Mouse (Mus musculus) retina, embryonic 14.5 days (tissue): ENCODE data around the gene Hook2.
A peak's percentile ranks its signal among the peaks of the same experiment; 100 is the strongest.

Source experiments
- DNase-seq: peaks from one replicate; pipeline ENCODE4 v3.0.0-alpha.2; 2015; ENCODE audit warnings: low spot score

Hook2 gene

GRCm38 (mm10) chr8:84973079-84973478 lies 17.3 kb upstream of the Hook2 start:
- no peak for DNase-seq

GRCm38 (mm10) chr8:84973803-84974542 lies 16.4 kb upstream of the Hook2 start:
- peak; percentile 82 for DNase-seq

DNA sequence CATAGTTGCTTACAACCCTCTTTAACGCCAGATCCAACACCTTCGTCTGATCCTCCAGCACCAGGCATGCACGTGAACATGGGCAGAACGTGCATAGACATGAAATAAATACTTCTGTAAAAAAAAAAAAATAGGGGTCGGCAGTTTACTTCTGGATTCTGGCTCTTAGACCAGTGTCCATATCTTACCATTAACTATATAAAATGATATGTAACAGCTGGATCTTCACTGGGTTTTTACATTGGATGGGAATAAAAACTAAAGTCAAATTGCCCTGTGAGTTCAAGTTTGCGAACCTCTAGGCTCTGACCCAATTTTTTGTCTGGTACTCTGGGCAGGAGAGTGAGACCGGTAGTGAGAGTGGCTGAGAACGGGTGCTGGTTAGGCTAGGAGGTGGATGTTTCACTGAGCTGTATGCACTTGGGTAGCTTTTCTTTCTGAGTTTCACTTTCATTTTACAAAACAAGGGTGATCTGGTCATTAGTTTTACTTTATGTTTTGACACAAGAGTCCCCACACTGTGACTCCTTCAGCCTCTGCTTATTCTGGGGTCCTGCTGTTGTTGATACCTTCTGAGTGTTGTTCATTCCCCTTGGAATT lies 15.8 kb upstream of the Hook2 start:
- no peak for DNase-seq

DNA sequence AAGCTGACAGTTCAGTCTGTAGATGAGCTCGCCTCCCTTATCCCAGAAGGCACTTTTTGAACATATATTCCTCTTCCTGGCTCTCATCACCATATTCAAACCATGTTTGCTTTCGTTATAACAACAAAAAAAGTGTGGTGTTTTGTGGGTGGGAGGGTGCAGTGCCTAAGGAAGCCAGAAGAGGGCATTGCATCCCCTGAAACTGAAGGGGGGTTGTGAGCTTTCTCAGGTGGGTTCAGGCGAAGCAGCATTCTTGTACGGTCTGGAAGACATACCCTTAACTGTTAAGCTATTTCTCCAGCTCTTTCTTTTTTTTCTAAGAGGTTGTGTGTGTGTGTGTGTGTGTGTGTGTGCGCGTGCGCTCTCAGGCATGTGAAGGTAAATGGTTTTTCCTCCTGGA lies 15.0 kb upstream of the Hook2 start:
- DNase-seq = peak; percentile 69

- peak; percentile 95 for DNase-seq
Observed at GRCm38 (mm10) chr8:84976031-84976762, 14.2 kb upstream of the Hook2 start.

GRCm38 (mm10) chr8:84976763-84977434 lies 13.5 kb upstream of the Hook2 start:
- no peak for DNase-seq

DNA sequence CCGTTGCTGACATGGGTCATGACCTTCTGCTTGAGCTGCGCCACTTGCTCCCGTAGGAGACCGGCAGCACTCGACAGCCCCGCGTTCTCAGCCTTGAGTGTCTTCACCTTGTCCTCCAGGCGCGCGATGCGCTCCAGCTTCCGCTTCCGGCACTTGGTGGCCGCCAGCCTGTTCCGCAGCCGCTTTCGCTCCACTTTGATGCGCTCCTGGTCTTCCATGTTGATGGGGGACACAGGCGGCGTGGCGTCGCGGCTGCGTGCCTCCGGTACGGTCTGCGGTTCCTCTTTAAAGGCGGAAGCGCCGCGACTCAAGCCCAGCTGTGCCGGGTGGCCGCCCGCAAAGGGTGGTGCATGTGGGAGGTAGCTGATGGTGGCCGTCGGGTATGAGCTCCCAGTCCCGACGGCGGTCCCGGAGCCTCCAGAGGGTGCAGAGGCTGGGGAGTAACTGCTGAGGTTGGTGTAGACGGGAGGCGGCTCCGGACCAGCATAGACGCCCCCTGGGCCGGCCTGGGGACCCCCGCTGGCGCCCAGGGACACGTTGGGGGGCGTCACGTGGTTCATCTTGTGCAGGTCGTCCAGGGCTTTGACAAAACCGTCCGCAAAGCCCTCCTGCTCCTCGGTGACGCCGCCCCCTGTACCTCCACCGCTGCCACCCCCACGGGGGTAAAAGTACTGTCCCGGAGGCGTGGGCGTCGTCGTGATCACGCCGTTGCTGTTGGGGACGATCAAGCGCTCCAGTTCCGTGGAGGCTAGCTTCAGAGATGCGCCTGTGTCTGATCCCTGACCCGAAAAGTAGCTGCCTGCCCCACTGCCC lies 12.8 kb upstream of the Hook2 start:
- DNase-seq = peak; percentile 56

DNA sequence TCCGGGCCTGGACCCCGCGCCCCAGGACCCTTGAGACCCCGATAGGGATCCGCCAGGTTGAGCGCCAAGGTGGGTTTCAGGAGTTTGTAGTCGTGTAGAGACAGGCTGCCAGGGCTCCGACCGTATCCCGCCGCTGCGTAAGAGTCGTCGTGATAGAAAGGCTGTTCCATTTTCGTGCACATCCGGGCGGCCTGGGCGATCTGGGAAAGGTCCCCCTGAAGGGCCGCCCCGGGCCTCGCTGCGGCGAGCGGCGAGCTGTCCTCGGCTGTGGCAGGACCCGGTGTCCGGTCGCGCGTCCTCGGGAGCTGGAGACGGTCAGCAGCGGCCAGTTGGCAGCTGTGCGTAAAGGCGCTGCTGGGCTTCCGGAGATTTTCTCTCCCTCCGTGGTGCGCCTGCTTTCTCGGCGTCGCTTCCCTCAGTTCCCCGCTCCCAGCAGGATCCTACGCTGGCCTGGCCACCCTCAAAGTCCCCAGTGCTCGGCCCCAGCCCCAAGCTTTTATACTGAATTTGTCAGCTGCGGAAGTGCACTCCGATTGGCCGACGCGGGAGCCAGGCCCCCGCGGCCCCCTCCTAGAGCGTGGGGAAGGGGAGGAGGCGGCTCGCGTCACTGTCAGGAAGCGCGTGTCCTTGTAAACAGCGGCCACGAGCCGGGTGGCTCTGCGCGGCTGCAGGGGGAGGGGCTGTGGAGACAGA lies 12.0 kb upstream of the Hook2 start, which contains the start of gene Junb:
Gene Junb (minus strand): TSS at position 471 of the 693 bp plus-strand sequence.
- DNase-seq = peak; percentile 91

DNA sequence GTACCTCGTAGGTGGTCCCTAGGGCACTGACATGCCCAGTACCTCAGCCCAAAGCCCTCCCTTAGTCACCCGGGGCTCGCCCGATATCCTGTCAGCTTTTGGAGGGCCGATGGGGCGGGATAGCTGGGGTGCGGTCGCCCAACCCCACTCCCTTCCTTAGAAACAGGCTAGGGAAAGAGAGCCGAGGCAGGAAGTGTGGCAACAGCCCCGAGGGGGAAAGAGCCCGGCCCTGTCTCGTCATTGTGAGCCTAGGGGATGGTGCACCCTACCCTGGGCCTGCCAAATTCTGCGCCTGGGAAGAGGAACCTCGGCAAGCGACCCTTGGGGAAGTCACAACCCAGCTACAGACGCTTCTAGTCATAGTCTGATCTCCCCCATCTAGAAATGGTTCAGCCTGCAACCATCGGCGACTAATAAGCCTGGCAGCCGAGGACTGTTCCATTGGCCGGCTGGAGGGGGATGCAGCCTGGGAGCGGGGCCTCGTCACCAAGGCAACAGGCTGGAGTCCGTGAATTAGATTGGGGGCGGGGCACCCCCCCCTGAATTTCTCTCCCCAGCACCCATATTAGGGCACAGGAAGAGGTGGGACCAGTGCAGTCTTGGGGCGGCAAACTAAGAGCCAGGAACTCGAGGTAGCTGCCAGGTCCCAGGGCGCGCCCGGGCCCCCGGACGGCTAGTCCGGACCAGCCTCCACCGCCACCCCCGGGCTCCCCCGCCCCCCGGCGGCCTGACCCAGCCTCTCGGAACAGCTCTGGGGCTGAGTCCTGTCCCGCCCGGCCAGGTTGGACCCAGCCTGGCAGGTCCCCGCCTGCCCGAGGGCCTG lies 10.6 kb upstream of the Hook2 start:
- peak; percentile 93 for DNase-seq

DNA sequence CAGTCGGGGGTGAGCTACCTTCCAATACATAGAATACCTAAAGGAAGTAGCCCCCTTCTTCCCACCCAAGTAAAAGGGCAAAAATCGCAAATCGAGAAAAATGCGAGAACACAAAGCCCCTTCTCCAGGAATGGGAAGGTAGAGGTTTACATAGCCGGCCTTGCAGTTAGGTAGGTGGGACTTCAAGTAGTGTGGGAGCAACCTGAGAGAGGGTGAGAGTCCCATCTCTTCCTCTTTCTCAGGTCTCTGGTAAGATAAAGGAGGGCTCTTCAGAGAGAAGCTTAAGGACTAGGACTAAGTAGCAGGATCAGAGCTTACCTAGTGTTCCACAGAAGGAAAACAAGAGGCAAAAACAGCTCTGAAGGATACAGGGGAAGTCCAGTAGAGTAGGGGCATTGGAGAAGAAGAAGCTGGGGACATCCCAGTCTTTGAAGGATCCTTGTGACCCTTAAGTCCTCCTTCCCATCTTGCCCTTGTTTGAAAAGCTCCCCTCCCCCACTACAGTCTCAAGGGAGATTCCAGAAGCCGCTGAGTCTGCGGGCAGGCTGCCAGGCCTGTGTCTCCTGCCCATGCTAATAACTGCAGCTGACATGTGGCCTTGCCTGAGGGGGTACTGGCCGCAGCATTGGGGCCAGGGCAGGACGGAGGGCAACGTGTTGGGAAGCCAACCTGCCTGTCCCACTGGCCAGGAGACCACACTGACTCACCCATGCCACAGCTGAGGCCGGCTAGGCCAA lies 9.6 kb upstream of the Hook2 start:
- peak; percentile 56 for DNase-seq

DNA sequence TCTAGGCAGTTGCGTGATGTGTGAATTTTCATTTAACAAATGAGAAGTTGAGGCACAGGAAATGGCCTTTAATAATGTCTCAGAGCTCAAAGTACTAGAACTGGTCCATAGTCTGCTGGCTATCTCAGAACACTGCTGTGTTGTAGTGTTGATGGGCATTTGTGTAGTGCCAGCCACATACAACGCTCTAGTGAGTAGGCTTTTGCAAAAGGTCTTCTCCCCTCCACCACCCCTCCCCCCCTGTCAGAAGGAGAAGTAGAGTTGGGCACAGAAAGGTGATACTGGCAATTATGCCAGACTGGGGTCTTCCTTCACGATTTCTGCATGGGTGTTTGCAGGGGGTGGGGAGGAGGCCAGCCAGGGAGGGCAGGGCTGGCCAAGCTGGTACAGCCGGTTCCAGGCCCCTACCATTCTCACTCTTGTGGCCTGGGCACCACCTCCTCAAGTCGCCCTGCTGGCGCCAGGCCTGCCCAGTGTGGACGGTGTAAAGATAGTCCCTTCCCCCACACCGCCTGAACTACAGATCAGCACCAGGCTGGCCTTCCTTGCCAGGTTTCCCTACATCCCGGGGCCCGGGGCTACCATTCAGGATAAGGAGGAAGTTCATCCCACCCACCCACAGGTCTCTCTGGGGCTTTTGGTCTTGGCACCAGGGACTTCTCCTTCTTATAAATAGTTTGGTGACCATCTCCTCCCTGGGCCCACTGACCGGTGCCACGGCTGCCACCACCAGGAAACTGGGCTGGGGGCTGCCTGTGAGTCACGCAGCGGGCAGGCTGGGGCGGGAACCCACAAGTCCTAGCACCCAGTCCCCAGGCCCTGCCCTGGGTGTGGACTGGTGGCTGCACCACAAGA lies 8.5 kb upstream of the Hook2 start:
- no peak for DNase-seq

DNA sequence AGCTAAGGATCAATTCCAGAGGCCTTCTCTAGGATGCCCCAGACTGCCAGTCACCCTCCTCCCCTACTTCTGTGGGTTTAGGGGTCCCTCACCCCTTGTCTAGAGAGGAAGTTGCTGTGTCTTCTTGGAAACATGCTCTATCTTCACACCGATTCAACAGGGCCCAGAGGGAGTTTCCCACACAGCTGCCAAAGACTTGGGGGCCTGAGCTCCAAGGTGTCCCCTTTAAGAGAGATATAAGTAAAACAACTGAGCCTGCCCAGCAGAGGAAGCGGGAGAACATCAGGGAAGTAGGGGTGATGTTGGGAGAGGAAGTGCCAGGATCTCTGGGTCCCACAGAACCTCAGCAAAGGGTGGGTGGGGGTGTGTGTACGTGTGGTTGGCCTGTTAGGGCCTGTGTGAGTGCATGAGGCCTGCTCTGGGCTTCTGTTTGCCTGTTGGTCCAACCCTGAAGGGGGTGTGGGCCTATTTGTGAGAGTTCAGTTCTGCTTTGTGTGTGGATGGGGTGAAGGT lies 7.8 kb upstream of the Hook2 start:
- no peak for DNase-seq

DNA sequence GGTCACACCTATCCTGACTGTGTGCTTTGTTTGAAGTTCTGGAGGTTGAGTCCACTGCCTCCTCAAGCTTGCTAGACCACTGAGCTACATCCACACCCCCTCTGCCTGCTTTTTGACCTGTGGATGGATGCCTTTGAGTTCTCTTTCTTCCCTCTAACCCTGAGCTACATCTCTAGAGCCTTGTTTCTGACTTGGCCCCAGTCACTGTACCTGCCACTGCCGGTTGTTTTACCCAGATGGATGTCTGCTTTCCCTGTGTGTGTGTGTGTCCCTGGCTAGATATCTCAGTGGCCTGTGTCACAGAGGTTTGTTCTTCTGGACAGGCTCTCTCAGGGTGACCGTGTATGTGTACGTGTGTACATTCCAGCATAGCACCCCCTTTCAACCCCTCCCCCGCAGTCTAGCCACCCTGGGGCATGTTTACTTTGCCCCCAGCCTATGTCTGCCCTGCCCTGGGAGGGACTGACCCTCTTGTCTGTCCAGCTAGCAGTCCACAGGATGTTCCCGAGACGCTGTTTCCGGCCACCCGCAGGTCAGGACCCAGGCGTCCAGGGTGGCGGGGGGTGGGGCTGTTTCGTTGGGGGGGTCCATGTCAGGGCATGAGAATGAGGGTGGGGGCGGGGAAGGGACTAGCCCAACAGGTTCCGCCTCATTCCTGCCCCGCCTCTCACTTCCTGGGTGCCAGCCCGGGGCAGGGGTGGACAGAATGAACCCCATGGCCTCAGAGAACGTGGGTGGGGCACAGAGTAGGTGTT lies 5.9 kb upstream of the Hook2 start:
- DNase-seq = no peak

DNA sequence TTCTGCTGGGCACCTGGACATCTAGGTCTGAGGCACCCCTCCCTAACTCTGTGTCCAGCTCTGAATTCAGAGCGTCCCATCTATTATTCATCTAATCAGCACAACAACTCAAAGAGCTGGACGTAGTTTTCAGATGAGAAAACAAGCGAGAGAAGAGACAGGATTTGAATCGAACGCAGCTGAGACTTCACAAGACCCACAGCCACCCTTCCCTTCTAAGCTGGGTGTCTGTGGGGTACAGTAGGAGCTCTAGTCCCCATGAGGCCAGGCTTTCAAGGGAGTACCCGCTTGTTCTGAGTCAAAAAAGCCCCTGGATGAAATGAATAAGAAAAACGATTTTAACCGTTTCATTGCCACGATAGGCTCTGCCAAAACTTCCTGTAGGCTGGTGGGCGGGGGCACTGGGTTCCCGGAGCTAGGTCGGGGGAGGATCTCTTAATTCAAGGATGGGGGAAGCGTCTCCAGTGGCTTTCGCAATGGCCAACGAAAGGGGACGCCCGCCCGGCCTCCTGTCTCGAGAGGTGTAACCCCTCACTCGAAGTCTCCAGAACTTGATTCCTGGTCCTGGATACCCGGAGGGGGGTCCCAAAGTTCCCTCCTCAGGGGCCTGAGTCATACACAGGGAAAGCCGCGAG lies 5.2 kb upstream of the Hook2 start:
- no peak for DNase-seq

DNA sequence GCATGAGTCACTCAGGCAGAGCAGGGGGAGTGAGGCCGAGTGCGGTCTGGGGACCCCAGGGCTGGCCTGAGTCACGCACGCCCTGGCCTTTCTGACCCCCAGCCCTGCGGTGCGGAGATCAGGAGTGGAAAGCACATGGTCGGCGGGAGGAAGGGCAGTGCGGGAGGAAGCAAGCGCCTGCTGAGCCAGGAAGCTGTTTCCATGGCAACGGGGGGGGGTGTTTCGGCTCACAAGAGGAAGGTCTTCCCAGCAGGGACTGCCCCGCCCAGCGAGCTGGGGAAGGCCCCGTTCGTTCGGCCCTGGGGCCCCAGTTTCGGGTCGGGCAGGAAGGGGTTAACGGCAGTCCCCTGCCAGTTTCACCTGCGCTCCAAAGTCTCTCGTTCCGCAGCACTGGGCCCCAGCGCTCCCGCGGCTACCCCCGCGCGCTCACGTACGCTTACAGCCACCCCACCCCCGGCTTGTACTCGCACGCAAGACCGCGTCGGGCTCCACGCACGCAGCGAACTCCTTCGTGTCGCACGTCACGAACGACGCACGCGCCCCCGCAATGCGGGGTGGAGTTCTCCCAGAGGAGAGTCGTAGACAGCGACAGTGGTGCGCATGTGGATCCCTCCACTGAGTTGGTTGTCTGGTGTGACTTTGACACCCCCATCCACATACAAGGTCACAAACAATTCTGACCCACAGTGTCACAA lies 4.6 kb upstream of the Hook2 start:
- peak; percentile 75 for DNase-seq

DNA sequence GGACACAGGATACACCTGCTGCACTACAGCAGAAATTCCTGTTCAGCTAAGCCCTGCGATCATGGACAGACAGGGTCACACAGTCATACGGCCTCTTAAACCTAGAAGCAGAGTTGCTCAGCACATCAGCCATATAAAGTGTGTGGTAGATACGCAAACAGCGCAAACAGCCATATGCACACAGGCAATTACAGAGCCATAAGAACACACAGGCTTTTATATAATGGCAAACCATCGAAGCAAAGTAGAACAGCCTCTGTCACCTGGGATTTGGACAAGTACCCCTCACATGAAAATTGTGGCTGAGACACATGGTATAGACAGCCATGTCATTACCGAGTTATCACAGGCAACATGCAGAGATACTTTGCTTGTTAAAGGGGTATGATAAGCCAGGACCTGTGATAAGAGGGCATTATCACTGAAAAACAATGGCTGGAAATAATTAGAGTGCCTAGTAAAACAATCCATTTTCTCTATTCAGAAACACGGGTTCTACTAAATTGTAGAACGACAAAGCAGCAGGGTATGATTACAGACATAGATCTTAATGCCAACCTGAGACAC lies 3.9 kb upstream of the Hook2 start:
- DNase-seq = no peak
